ENCODE assay signal across 8 mouse cellular contexts in genomic region chr9:71959259-71960025, GRCm38 (mm10).
A peak's percentile ranks its signal among the peaks of the same experiment; 100 is the strongest.
DNase-seq lines count a peak whose midpoint lies in the region; ATAC-seq lines count a peak whose summit lies in the region.

No protein-coding gene starts in this region.

- peaks cover 5% of the 10 kb centered on the region for H3K4me1 ChIP-seq in brown adipose tissue, adult 24 weeks (ENCODE audit: control insufficient read depth, insufficient read depth, insufficient read length, low read length)
- H3K4me1 ChIP-seq in neural tube, embryonic 13.5 days (replicated peaks) = peaks cover 8% of the 10 kb centered on the region

- no peak overlapping the region for H3K9ac ChIP-seq in neural tube, embryonic 13.5 days

- 50% methylated on average over 11 of the region's 11 CpGs for WGBS in neural tube, embryonic 13.5 days

- 0 out of 2 replicates have a peak overlapping the region, but pooled peaks have one; percentile 22 for H3K4me2 ChIP-seq in neural tube, embryonic 13.5 days

- H3K36me3 ChIP-seq in neural tube, embryonic 13.5 days = no peaks in the 10 kb centered on the region

- ATAC-seq in neural tube, embryonic 13.5 days (ENCODE audit: low read depth) = 0 out of 2 replicates have a peak, but pooled peaks have one; percentile 61

- H3K9me3 ChIP-seq in neural tube, embryonic 13.5 days = no peaks in the 10 kb centered on the region

- H3K27me3 ChIP-seq in neural tube, embryonic 13.5 days = no peaks in the 10 kb centered on the region

- DNase-seq in cerebellum, postnatal 10 days = peak; percentile 20 to 34
- DNase-seq in cerebellum, adult 8-10 months = no peak
- DNase-seq in gastrocnemius, adult 8-10 months (ENCODE audit: low spot score in 2 of 2) = peak; percentile 8 to 30
- DNase-seq in layer of hippocampus, adult 18-20 months (ENCODE audit: low spot score in 2 of 2) = peak; percentile 28 to 52
- no peak for DNase-seq in thymus, postnatal 10 days (ENCODE audit: low spot score in 2 of 2)
- no peak for DNase-seq in cerebellum, postnatal 4 days (ENCODE audit: low spot score in 2 of 2)

- peak overlapping the region; percentile 53; the same call in 1 of the 2 replicates for H3K27ac ChIP-seq in brown adipose tissue, adult 24 weeks (replicated peaks; ENCODE audit: low read depth, low read length)
- peak overlapping the region; percentile 29; the same call in 1 of the 2 replicates for H3K27ac ChIP-seq in neural tube, embryonic 13.5 days (replicated peaks)

- H3K4me3 ChIP-seq in brown adipose tissue, adult 24 weeks (ENCODE audit: insufficient read depth, low read depth, low read length) = 0 out of 2 replicates have a peak overlapping the region, but pooled peaks have one; percentile 18
- no peak overlapping the region for H3K4me3 ChIP-seq in neural tube, embryonic 13.5 days

Comparison
In these comparisons a context has a peak if more than half of its experiments do, and no peak if none do; other contexts are left out.
1. DNase-seq: peak in cerebellum, postnatal 10 days (2 of 2), gastrocnemius, adult 8-10 months (2 of 2) and layer of hippocampus, adult 18-20 months (2 of 2); none in cerebellum, adult 8-10 months (single experiment), thymus, postnatal 10 days (0 of 2) and cerebellum, postnatal 4 days (0 of 2).